Mouse (Mus musculus): ENCODE measurements at regions not wholly inside any gene's neighbourhood (a gene's known extent, or its start where the extent isn't known, plus 50 kb on each side); places are given as distances from the start of the nearest gene placed in this dataset.

DNA sequence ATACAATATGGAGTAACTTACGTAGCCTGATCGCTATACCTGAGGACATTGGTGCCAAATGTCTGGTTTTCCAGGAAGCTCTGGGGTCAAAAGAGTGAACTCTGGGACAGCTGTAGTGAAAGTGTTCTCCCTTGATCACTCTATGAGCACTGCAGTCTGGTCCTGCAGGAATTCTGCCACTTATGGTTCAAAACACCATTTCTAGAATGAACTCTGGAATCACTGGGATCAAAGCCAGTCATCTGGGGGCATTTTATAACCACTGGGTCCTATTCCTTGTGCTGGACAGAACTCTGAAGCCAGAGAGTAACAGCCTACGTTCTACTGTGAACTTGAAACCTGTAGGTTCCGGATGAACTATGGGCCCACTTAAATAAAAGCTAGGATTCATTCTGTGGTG lies 173.5 kb upstream of the Nrip1 start:
- TF ChIP-seq CTCF (IDR thresholded peaks at IDR 0.05; ENCODE audit: low read depth) = no peak
- Histone ChIP-seq H3K9me3 (ENCODE audit: low read length) (no peaks in the 10 kb centered on the region), H3K4me2 (ENCODE audit: low read depth) (no peak overlapping the region), H3K9ac (no peak overlapping the region), H3K4me3 (ENCODE audit: low read depth, low read length) (no peak overlapping the region), H3K27me3 (ENCODE audit: insufficient read depth, low read length) (no peaks in the 10 kb centered on the region), H3K4me1 (ENCODE audit: insufficient read depth) (no peaks in the 10 kb centered on the region), H3K27ac (ENCODE audit: low read depth, low read length) (no peak overlapping the region), H3K36me3 (ENCODE audit: insufficient read depth) (no peaks in the 10 kb centered on the region)
- DNase-seq (no peak), ATAC-seq (no peak)
- 96% methylated on average over 4 of the region's 4 CpGs for WGBS

DNA sequence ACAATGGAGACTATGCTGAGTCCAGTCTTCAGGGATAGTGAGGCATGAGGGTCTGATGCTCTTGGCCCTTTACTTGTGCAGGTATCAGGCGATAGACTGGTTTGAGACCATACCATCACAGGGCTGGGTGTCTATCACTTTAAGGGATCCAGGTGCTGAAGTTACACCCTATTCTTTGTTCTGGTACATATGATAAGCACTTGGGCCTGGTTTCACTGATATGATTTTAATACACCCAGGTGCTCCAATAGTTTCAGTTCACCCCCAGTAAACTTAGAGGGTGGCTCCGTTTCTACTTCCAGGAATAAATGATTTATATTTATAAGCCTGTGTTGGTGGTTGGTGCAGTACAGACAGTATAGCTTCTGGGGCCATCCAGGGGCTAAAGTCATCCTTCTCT lies 173.0 kb upstream of the Nrip1 start:
- ATAC-seq = no peak
- no peak overlapping the region for H3K4me3 ChIP-seq (ENCODE audit: low read depth, low read length)
- no peak overlapping the region for H3K4me2 ChIP-seq (ENCODE audit: low read depth)
- WGBS = 97% methylated on average over 2 of the region's 2 CpGs
- no peaks in the 10 kb centered on the region for H3K9me3 ChIP-seq (ENCODE audit: low read length)
- no peak overlapping the region for H3K27ac ChIP-seq (ENCODE audit: low read depth, low read length)
- H3K36me3 ChIP-seq (ENCODE audit: insufficient read depth) = no peaks in the 10 kb centered on the region
- DNase-seq = no peak
- H3K4me1 ChIP-seq (ENCODE audit: insufficient read depth) = no peaks in the 10 kb centered on the region
- no peaks in the 10 kb centered on the region for H3K27me3 ChIP-seq (ENCODE audit: insufficient read depth, low read length)
- TF ChIP-seq CTCF (IDR thresholded peaks at IDR 0.05; ENCODE audit: low read depth) = no peak
- no peak overlapping the region for H3K9ac ChIP-seq

DNA sequence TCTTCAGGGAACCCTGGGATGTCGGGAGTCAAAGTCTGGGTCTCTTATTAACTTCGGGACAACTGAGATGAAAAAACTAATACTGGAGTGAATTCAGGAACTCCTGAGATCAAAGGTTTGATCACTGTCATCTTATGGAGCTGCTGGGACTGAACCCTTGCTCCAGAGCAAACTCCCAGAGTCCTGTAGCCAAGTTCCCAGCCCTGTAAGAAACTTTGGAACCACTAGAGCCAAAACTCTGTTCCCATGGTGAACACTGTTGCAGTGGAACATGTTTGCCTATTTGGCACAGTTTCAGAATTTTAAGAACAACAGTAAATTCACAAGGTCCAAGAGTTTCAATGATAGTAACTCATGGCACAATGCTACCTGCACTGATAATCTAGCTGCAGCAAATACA lies 172.3 kb upstream of the Nrip1 start:
- H3K9ac ChIP-seq = no peak overlapping the region
- no peak overlapping the region for H3K4me3 ChIP-seq (ENCODE audit: low read depth, low read length)
- no peaks in the 10 kb centered on the region for H3K27me3 ChIP-seq (ENCODE audit: insufficient read depth, low read length)
- H3K27ac ChIP-seq (ENCODE audit: low read depth, low read length) = no peak overlapping the region
- WGBS = 83% methylated on average over 2 of the region's 2 CpGs
- no peak overlapping the region for H3K4me2 ChIP-seq (ENCODE audit: low read depth)
- no peaks in the 10 kb centered on the region for H3K4me1 ChIP-seq (ENCODE audit: insufficient read depth)
- no peaks in the 10 kb centered on the region for H3K9me3 ChIP-seq (ENCODE audit: low read length)
- DNase-seq (no peak), ATAC-seq (no peak)
- TF ChIP-seq CTCF (IDR thresholded peaks at IDR 0.05; ENCODE audit: low read depth) = no peak
- H3K36me3 ChIP-seq (ENCODE audit: insufficient read depth) = no peaks in the 10 kb centered on the region

DNA sequence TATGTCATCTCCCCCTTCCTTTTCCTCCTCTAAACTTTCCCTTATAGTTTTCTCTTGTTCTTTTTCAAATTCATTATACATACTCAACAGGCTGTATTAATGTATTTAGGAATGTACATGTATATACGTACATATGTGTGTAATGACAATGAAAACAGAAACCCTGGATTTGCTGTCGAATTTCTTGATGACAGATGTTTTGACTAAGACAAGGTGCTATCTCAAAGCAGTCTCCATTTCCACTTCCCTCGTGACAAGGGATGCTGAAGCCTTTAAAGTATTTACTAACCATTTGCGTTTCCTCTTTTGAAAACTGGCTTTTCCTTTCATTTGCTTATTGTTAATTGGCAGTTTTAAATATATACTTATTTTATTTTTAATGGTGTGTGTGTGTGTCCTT lies 171.3 kb upstream of the Nrip1 start:
- H3K27ac ChIP-seq (ENCODE audit: low read depth, low read length) = no peak overlapping the region
- DNase-seq = no peak
- H3K4me2 ChIP-seq (ENCODE audit: low read depth) = no peak overlapping the region
- TF ChIP-seq CTCF (IDR thresholded peaks at IDR 0.05; ENCODE audit: low read depth) = no peak
- no peak for ATAC-seq
- 87% methylated on average over 4 of the region's 4 CpGs for WGBS
- no peak overlapping the region for H3K9ac ChIP-seq
- H3K27me3 ChIP-seq (ENCODE audit: insufficient read depth, low read length) = no peaks in the 10 kb centered on the region
- H3K36me3 ChIP-seq (ENCODE audit: insufficient read depth) = no peaks in the 10 kb centered on the region
- H3K4me1 ChIP-seq (ENCODE audit: insufficient read depth) = no peaks in the 10 kb centered on the region
- no peaks in the 10 kb centered on the region for H3K9me3 ChIP-seq (ENCODE audit: low read length)
- H3K4me3 ChIP-seq (ENCODE audit: low read depth, low read length) = no peak overlapping the region

DNA sequence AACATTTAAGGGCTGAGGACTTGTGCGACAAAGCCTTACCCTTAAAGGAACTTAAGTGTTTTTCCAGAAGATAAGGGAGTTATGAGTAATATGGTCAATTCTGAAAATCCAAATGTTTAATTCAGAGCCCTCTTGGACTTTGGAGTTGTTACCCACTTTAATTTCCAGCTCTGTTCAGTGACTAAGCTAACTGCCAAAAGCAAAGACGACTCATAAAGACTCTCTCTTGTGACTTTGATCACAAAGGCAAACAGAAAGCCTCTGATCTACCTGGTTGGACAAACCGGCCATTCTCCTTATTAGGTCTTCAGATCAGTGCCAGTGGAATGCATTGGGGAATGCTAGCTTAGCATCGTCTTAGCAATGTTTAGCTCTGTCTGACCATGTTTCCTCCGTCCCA lies 167.3 kb upstream of the Nrip1 start:
- Histone ChIP-seq H3K36me3 (ENCODE audit: insufficient read depth) (no peaks in the 10 kb centered on the region), H3K4me3 (ENCODE audit: low read depth, low read length) (no peak overlapping the region), H3K9ac (no peak overlapping the region), H3K27ac (ENCODE audit: low read depth, low read length) (no peak overlapping the region), H3K27me3 (ENCODE audit: insufficient read depth, low read length) (no peaks in the 10 kb centered on the region), H3K4me1 (ENCODE audit: insufficient read depth) (no peaks in the 10 kb centered on the region), H3K9me3 (ENCODE audit: low read length) (no peaks in the 10 kb centered on the region), H3K4me2 (ENCODE audit: low read depth) (no peak overlapping the region)
- no peak for TF ChIP-seq CTCF (IDR thresholded peaks at IDR 0.05; ENCODE audit: low read depth)
- 32% methylated on average over 5 of the region's 5 CpGs for WGBS
- DNase-seq (no peak), ATAC-seq (no peak)

DNA sequence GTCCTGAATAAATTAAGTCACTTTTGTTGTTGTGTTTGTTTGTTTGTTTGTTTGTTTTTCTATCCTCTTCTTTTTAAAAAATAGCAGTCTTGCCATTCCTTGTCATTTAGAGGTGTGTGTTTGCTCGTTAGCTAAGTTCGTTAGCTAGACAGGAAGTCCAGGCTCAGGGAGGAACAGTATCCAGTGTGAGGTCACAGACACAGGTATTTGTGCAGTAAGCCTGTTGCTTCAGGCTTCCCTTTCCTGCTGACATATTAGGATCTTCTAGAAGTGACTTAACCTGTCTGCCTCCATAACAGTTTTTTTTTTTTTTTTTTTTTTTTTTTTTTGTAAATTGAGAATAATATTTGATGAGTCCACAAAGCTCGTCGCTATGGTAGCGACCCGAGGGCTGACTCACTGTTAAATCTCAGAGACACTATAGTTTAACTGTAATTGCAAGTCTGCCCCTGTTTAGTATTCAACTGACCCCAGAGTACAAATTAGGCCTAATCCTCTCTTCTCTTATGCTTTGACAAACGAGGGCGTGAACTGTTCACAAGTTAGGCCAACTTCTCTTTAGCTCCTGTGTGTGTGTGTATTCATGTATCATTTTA lies 166.8 kb upstream of the Nrip1 start:
- H3K9me3 ChIP-seq (ENCODE audit: low read length) = no peaks in the 10 kb centered on the region
- H3K4me3 ChIP-seq (ENCODE audit: low read depth, low read length) = no peak overlapping the region
- no peak overlapping the region for H3K27ac ChIP-seq (ENCODE audit: low read depth, low read length)
- TF ChIP-seq CTCF (IDR thresholded peaks at IDR 0.05; ENCODE audit: low read depth) = no peak
- H3K27me3 ChIP-seq (ENCODE audit: insufficient read depth, low read length) = no peaks in the 10 kb centered on the region
- H3K9ac ChIP-seq = no peak overlapping the region
- H3K4me1 ChIP-seq (ENCODE audit: insufficient read depth) = no peaks in the 10 kb centered on the region
- WGBS = 31% methylated on average over 8 of the region's 8 CpGs
- DNase-seq (no peak), ATAC-seq (no peak)
- no peak overlapping the region for H3K4me2 ChIP-seq (ENCODE audit: low read depth)
- H3K36me3 ChIP-seq (ENCODE audit: insufficient read depth) = no peaks in the 10 kb centered on the region

DNA sequence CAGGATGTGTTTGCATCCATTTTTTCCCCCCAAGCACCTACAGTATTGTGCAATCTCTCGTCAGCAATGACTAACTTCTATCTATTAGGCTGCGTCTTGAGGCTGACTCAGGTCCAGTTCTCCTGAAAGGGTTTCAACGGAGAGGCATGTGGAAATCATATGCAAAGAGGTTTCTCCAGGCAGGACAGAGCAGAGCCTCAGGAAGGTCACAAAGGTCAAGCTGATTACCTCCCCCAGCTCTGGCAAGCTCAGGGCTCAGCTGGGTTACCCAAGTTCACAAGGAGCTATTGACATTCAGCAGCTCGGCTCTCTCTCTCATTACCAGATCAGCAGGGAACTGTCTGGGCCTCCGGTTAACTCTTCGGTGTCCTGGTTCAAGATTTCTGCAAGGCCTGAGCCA lies 166.0 kb upstream of the Nrip1 start:
- no peak overlapping the region for H3K9ac ChIP-seq
- H3K27me3 ChIP-seq (ENCODE audit: insufficient read depth, low read length) = no peaks in the 10 kb centered on the region
- 10% methylated on average over 6 of the region's 6 CpGs for WGBS
- H3K4me3 ChIP-seq (ENCODE audit: low read depth, low read length) = no peak overlapping the region
- no peak for TF ChIP-seq CTCF (IDR thresholded peaks at IDR 0.05; ENCODE audit: low read depth)
- DNase-seq (no peak), ATAC-seq (peak; percentile 51; the same call in 1 of the 2 replicates)
- H3K4me2 ChIP-seq (ENCODE audit: low read depth) = no peak overlapping the region
- H3K27ac ChIP-seq (ENCODE audit: low read depth, low read length) = no peak overlapping the region
- no peaks in the 10 kb centered on the region for H3K4me1 ChIP-seq (ENCODE audit: insufficient read depth)
- H3K9me3 ChIP-seq (ENCODE audit: low read length) = no peaks in the 10 kb centered on the region
- no peaks in the 10 kb centered on the region for H3K36me3 ChIP-seq (ENCODE audit: insufficient read depth)

DNA sequence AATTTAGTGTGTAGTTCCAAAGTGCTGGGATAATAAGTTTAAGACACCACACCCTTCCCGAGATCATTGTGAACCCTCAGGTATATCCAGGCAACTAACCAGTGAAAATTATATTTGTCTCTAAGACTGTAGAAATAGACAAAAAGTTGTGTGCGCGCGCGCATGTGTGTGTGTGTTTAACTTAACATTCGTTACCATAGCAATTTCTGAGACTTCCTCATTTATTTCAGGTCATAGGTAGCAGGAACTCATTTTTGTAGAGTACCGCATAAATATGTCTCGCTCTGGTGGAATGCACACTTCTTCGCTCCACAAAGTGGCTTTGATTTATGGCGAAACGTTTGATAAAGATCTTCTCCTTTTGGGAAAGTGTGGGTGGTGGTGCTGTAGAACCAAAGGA lies 164.2 kb upstream of the Nrip1 start:
- H3K9me3 ChIP-seq (ENCODE audit: low read length) = no peaks in the 10 kb centered on the region
- WGBS = 95% methylated on average over 11 of the region's 11 CpGs
- DNase-seq = no peak

More for the DNA sequence above, 164.2 kb upstream of the Nrip1 start:
- no peak for TF ChIP-seq CTCF (IDR thresholded peaks at IDR 0.05; ENCODE audit: low read depth)
- Histone ChIP-seq H3K4me3 (ENCODE audit: low read depth, low read length) (no peak overlapping the region), H3K4me2 (ENCODE audit: low read depth) (no peak overlapping the region), H3K4me1 (ENCODE audit: insufficient read depth) (no peaks in the 10 kb centered on the region), H3K36me3 (ENCODE audit: insufficient read depth) (no peaks in the 10 kb centered on the region), H3K9ac (no peak overlapping the region), H3K27me3 (ENCODE audit: insufficient read depth, low read length) (no peaks in the 10 kb centered on the region), H3K27ac (ENCODE audit: low read depth, low read length) (no peak overlapping the region)
- no peak for ATAC-seq

Data from forebrain, postnatal 0 days (tissue).